Mouse (Mus musculus) mature B cell (primary cell): Measurements from ENCODE around the gene Hsf2bp.

ENCODE experiments used
- in situ Hi-C: fragments of 300-500 bp; cut with MboI; formaldehyde crosslinking; loops from 2 replicates; pipeline ENCODE4 v1.14.3; 2019

Hsf2bp gene

DNA sequence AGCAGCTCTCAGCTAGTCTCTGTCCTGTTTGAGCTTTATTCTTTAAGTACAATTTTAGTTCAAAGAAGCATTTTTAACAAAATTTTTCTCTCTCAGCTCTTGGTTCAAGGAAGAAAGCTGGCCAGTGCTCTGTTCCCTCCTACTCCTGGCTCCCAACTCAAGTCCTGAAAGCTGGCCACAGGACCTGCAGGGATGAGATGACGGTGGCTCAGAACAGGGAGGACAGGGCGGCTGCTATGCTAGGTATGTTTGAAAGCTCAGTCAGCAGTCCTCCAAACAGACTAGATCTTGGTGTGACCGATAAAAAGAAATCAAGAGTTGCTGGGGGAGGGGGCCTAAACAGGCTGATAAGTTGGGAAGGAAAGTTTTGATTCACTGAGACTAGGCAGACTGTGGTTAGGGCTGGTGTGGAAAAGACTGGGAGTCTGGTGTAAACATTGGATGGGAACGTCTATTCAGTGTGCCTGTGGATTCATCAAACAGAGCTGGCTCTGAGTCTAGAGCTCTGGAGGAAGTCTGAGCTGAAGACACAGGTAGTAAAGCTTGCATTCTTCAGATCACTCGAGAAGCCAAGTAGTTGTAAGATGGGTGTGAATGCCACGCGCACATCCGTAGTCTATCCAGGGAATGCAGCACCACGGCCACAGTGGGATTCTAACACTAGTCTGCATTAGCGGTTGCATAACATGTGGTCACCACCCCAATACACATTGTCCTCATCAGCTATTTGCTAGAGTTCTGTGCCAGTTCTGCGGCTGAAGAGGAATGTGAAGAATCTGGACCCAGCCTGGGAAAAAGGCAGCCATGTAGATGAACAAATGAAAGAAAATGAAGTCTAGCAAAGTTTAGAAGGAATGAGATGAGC is 53.6 kb downstream of the Hsf2bp start:
- in situ Hi-C loops = no loop called here

GRCm38 (mm10) chr17:31979888-31980287 is 56.3 kb downstream of the Hsf2bp start:
- in situ Hi-C loops = no loop called here

DNA sequence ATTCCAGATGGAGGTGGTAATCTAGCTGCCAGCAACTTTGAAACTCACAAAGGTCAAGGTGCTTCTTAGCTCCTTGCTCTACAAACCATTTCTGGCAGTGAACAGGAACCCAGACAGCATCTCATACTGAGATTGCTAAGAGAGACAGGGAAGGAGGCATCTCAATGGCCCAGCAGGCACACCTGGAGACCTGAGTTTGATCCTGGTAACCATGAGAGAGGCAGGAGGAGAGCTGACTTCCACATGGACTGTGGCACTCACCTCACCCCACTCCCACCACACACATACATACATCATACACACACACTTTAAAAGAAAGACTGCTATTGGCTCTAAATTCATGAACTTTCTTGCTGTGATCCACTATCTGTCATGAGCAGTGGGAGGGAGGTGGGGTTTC is 59.0 kb downstream of the Hsf2bp start:
- in situ Hi-C loops = no loop called here

GRCm38 (mm10) chr17:31976501-31976900 is 59.6 kb downstream of the Hsf2bp start:
- in situ Hi-C loops = no loop called here

GRCm38 (mm10) chr17:31974694-31975093 is 61.5 kb downstream of the Hsf2bp start:
- in situ Hi-C loops = no loop called here

DNA sequence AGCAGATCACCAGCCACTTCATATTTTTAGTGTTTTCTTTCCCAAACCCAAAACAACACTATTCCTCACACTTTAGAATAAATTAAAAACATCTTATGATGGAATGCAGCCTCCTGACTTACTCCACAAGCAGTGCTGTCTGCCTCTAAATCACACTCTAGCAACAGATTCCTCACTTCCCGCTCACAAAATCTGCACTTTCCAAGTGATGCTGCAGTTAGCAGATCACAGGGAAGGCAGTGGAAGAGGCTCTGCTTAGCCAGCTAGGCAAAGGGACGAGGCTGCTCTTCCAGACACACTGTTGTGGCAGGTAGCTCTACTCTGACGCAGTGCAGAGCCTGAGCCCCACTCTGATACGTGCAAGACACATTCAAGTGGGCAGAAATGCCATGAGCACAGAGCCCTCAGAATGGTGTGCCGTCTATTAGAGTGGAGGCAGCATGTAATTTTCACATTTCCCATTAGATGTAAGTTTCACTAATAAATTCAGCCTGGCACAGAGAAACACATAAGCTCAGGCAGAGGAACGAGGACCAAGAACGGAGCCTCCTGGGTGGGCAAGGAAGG is 62.4 kb downstream of the Hsf2bp start:
- in situ Hi-C loops = no loop called here

GRCm38 (mm10) chr17:31970890-31971289 is 65.3 kb downstream of the Hsf2bp start:
- in situ Hi-C loops = no loop called here

DNA sequence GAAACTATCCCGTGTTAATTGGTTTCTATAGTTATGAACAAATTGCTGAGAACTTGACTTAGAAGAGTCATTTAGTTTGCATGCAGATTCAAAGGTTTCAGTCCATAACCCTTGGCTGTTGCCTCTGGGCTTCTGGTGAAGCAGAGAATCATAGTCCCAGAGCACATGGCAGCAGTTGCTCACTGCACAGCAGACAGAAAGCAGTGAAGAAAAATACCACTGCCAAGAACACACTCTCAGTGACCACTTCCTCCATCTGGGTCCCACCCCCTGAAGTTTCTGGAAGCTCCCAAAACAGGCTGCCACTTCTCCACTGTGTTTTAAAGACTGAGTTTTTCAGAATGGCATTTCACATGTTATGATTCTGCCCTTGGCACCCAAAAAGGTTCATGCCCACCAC is 67.3 kb downstream of the Hsf2bp start:
- in situ Hi-C loops = no loop called here

- in situ Hi-C loops = no loop called here
Measured at GRCm38 (mm10) chr17:31967311-31967710, 68.8 kb downstream of the Hsf2bp start.

GRCm38 (mm10) chr17:31966566-31966965 is 69.6 kb downstream of the Hsf2bp start:
- in situ Hi-C loops = no loop called here

DNA sequence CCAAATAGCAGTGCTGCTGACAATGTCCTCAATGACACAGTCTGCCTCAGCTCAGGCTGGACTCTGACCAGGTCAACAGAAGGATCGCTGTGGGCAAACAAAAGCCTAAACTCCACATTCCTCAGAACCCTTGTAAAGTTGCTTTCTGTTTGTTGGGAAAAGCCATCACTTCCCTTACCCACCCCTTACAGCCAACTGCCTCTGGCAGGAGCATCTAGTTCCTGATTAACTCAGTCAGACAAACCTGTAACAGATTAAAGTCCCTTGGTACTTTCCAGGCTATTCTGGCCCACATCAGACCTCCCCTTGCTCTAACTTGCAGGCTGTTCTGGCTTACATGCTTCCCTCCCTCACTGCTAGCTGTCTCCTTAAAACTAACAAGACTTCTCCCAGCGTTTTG is 70.5 kb downstream of the Hsf2bp start:
- in situ Hi-C loops = no loop called here

DNA sequence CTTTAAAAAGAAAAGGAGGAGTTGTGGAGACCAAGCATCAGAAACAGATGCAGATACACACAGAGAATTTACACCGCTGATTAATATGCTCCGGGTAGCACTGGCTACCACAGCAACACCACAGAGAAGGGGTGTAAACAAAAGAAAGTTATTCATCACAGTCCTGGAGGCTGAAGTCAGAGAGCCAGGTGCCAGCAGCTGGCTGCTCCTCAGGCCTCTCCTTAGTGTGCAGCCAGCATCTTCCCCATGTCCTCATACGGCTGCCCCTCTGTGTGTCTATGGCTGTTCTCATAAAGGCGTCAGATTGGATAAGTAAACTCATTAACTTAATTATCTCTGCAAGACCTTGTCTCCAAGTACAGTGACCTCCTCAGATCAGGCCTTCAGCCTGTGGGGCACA is 73.2 kb downstream of the Hsf2bp start:
- in situ Hi-C loops = no loop called here

DNA sequence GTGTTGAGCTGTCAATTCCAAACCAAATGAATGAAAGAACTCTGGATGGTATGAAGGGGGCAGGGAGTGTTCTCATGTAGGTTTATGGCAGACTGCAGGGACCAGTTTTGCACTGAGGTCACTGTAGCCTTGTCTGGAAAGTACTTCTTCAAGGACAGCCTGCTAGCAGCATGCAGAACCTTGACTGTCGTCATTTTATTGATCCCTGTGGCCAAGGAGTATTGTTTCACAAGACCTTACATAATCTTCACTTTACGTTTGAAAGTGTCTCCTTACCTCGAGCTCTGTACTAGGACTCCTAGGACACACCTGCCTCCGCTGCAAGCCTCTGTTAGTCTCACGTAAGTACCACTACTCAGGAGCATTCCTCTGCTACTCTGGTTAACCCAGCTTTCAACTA is 73.9 kb downstream of the Hsf2bp start:
- in situ Hi-C loops = no loop called here

DNA sequence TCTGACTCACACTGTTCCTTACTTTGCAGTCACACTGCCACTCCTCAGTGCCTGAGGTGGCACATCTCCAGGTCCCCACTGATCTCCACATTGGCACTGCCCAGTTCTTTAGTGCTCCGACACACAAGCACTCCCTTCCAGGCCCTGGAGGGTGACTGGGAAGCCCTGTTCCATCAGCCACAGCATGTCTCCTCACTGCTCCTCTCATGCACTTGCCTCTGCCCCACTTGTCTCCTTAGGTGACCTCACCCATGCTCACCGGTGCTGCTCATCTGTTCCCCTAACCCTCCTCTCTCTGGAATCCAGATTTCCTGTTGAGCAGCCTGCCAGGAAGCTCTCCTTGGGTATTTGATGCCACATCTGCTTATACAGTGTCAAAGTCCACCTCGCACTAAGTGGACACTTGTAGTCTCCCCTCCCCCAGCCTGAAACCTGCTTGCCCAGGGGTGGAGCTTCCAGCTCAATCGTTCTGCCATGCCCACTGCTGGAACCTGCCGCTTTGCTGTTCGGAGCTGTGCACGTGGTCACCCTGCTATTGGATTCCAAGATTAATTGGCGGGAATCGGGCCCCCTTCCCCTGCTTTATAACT is 81.5 kb downstream of the Hsf2bp start:
- in situ Hi-C loops = no loop called here

- in situ Hi-C loops = no loop called here
Measured at GRCm38 (mm10) chr17:31949076-31949475, 87.1 kb downstream of the Hsf2bp start.

DNA sequence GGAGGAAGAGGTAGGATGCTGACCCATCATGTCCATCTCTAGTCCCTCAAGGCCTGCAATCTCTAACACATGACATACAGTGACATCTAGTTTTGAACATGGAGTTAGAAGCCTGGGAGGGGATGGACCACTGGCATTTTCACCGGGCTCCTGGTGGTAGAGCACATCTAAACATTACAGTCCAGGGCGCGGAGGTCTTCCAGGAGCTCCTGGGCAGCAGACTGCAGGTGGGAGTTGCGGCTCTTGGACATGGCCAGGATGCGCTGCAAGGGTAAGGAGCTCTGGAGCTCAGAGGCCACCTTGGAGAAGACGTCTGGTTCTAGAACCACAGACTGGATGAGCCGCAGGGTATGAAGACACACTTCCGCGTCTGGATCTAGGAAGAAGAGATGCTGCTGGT is 89.7 kb downstream of the Hsf2bp start:
- in situ Hi-C loops = no loop called here

DNA sequence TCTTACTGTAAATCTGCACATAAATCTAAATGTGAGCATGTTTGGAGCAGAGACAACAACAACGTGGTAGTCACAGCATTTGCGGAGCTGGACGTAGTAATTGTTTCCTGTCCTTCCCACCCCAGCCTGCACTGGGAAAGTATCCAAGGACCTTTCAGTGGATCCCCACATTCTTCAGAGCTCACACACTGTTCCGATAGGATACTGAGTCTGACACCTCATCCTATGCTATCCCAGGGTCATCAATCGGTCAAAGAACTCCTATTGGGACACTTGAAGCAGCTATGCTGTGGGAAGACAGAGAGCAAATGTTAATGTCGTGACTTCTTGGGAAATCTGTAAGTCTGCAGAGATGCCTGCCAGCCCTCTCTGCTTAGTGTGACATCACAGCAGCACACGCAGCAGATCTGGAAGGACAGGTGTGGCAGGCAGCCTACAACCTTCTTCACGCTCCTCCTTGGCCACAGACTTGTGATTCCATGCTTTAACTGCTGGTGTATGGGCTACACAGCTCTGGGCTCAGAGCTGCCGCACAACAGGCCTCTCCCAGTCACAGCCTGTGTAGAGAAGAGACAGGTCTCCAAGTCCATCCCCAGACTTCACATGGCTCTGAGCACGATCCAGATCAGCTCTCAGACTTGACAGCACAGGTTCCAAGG is 92.1 kb downstream of the Hsf2bp start:
- in situ Hi-C loops = no loop called here

GRCm38 (mm10) chr17:31941616-31942015 is 94.5 kb downstream of the Hsf2bp start:
- in situ Hi-C loops = no loop called here

DNA sequence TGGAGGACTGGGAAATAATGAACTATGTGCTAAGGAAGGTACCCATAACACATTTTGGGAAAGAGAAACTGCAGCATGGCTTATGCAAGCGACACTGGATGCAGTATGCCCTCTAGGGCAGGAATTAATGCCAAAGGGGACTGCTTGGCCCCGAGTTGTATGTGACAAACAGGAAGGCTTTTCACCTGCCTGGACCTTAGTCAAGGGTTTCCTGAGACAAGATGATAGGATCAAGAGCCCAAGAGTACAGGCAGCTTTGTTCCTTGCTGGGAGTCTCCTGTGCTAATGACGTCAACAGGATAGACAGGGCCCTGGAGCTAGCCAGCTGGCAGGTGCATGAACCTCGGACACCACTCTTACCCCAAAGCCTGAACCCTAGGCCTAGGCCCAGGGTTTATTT is 95.5 kb downstream of the Hsf2bp start:
- in situ Hi-C loops = no loop called here

GRCm38 (mm10) chr17:31939292-31940060 is 96.7 kb downstream of the Hsf2bp start:
- in situ Hi-C loops = no loop called here

GRCm38 (mm10) chr17:31938539-31939260 is 97.4 kb downstream of the Hsf2bp start:
- in situ Hi-C loops = no loop called here
